Mouse (Mus musculus): ENCODE data around the gene Sstr4. TPM values are rescaled to one million over a fixed set of nuclear protein-coding genes. Genes with fewer than 3 reads are reported as not detected.

Sstr4 gene
- polyA plus RNA-seq, 2 experiments: not detected

- Histone ChIP-seq H3K36me3 (replicated peaks; ENCODE audit: control insufficient read depth, insufficient read depth, low read depth) (no peaks in the 10 kb centered on the region), H3K4me3 (ENCODE audit: insufficient read depth in 1 of 2, low read depth in 2 of 2, low read length in 2 of 2) (no peak overlapping the region), H3K4me2 (ENCODE audit: low read depth) (no peak overlapping the region), H3K27ac (no peak overlapping the region), H3K9me3 (ENCODE audit: control insufficient read depth, low read length) (no peaks in the 10 kb centered on the region), H3K4me1 (replicated peaks; ENCODE audit: control insufficient read depth in 2 of 2, insufficient read depth in 2 of 2, low read length in 1 of 2) (no peaks in the 10 kb centered on the region), H3K27me3 (ENCODE audit: control insufficient read depth, insufficient read depth, low read length) (peaks cover 13% of the 10 kb centered on the region), H3K9ac (replicated peaks) (no peak overlapping the region)
- ATAC-seq (ENCODE audit: insufficient read depth) (no peak), DNase-seq (ENCODE audit: low read depth in 3 of 3, low spot score in 3 of 3) (no peak)
- WGBS (ENCODE audit: insufficient replicate concordance): 51% methylated on average over 10 of the region's 10 CpGs
- TF ChIP-seq CTCF (IDR thresholded peaks at IDR 0.05; ENCODE audit: low read depth) (no peak), EP300 (IDR thresholded peaks at IDR 0.05; ENCODE audit: low read depth) (no peak)
These were observed 1.1 kb downstream of the Sstr4 start for GRCm38 (mm10) chr2:148396209-148396608.

DNA sequence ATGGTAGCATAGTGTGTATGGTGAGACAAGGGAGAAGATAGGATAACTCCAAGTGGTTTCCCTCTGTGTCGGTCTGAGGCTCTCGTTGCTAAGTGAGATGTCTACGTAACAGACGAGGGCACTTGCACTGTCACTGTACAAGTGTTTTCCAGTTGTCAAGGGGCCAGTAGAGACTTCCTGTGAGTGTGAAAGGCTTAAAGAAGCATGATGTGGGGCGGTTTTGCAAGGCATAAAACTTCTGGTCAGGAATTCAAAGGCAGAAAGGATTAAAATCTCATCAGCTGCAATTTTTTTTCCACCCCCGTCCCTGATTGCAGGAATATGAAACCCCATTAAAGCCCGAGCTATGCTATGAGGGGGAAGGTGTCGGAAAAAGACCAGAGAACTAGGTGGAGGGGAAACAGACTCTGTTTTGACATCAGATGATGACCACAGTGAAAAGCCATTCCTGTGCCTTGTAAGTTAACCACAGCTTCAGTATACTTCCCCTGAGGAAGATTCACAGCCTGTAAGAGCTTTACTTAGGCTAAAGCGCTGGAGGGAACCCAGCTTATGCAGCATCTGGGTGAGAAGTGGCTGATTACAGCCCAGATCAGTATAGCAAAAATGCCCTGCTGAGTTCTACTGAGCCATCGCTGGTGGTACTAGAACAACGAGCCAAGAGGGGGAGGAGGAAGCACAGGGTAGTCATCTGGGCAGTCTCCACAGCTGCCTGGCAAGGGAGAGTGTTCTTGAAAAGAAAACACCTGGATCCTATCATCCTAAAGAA is 2.1 kb downstream of the Sstr4 start:
- Histone ChIP-seq H3K4me3 (ENCODE audit: insufficient read depth in 1 of 2, low read depth in 2 of 2, low read length in 2 of 2) (no peak overlapping the region), H3K4me1 (replicated peaks; ENCODE audit: control insufficient read depth in 2 of 2, insufficient read depth in 2 of 2, low read length in 1 of 2) (no peaks in the 10 kb centered on the region), H3K9me3 (ENCODE audit: control insufficient read depth, low read length) (no peaks in the 10 kb centered on the region), H3K4me2 (ENCODE audit: low read depth) (no peak overlapping the region), H3K27me3 (ENCODE audit: control insufficient read depth, insufficient read depth, low read length) (peaks cover 13% of the 10 kb centered on the region), H3K9ac (replicated peaks) (no peak overlapping the region), H3K36me3 (replicated peaks; ENCODE audit: control insufficient read depth, insufficient read depth, low read depth) (no peaks in the 10 kb centered on the region), H3K27ac (no peak overlapping the region)
- WGBS (ENCODE audit: insufficient replicate concordance): 17% methylated on average over 11 of the region's 11 CpGs
- TF ChIP-seq EP300 (IDR thresholded peaks at IDR 0.05; ENCODE audit: low read depth) (no peak), CTCF (IDR thresholded peaks at IDR 0.05; ENCODE audit: low read depth) (no peak)
- ATAC-seq (ENCODE audit: insufficient read depth) (no peak), DNase-seq (ENCODE audit: low read depth in 3 of 3, low spot score in 3 of 3) (no peak)

- Histone ChIP-seq H3K9me3 (ENCODE audit: control insufficient read depth, low read length) (no peaks in the 10 kb centered on the region), H3K27me3 (ENCODE audit: control insufficient read depth, insufficient read depth, low read length) (peaks cover 13% of the 10 kb centered on the region), H3K4me2 (ENCODE audit: low read depth) (no peak overlapping the region), H3K27ac (no peak overlapping the region), H3K4me3 (ENCODE audit: insufficient read depth in 1 of 2, low read depth in 2 of 2, low read length in 2 of 2) (no peak overlapping the region), H3K9ac (replicated peaks) (no peak overlapping the region), H3K4me1 (replicated peaks; ENCODE audit: control insufficient read depth in 2 of 2, insufficient read depth in 2 of 2, low read length in 1 of 2) (no peaks in the 10 kb centered on the region), H3K36me3 (replicated peaks; ENCODE audit: control insufficient read depth, insufficient read depth, low read depth) (no peaks in the 10 kb centered on the region)
- WGBS (ENCODE audit: insufficient replicate concordance): 63% methylated on average over 1 of the region's 1 CpGs
- ATAC-seq (ENCODE audit: insufficient read depth): no peak
- DNase-seq (ENCODE audit: low read depth in 3 of 3, low spot score in 3 of 3): no peak
- TF ChIP-seq CTCF (IDR thresholded peaks at IDR 0.05; ENCODE audit: low read depth): no peak
- TF ChIP-seq EP300 (IDR thresholded peaks at IDR 0.05; ENCODE audit: low read depth): no peak
These were observed 2.6 kb downstream of the Sstr4 start for GRCm38 (mm10) chr2:148397784-148398100.

GRCm38 (mm10) chr2:148398901-148399685 is 3.9 kb downstream of the Sstr4 start:
- no peak overlapping the region for H3K4me2 ChIP-seq (ENCODE audit: low read depth)
- TF ChIP-seq EP300 (IDR thresholded peaks at IDR 0.05; ENCODE audit: low read depth) (no peak), CTCF (IDR thresholded peaks at IDR 0.05; ENCODE audit: low read depth) (no peak)
- H3K27me3 ChIP-seq (ENCODE audit: control insufficient read depth, insufficient read depth, low read length): peaks cover 13% of the 10 kb centered on the region
- H3K27ac ChIP-seq: no peak overlapping the region
- WGBS (ENCODE audit: insufficient replicate concordance): 67% methylated on average over 5 of the region's 5 CpGs
- no peak overlapping the region for H3K4me3 ChIP-seq (ENCODE audit: insufficient read depth in 1 of 2, low read depth in 2 of 2, low read length in 2 of 2)
- ATAC-seq (ENCODE audit: insufficient read depth): no peak
- no peaks in the 10 kb centered on the region for H3K9me3 ChIP-seq (ENCODE audit: control insufficient read depth, low read length)
- no peak overlapping the region for H3K9ac ChIP-seq (replicated peaks)
- DNase-seq (ENCODE audit: low read depth in 3 of 3, low spot score in 3 of 3): no peak
- no peaks in the 10 kb centered on the region for H3K36me3 ChIP-seq (replicated peaks; ENCODE audit: control insufficient read depth, insufficient read depth, low read depth)
- no peaks in the 10 kb centered on the region for H3K4me1 ChIP-seq (replicated peaks; ENCODE audit: control insufficient read depth in 2 of 2, insufficient read depth in 2 of 2, low read length in 1 of 2)

DNA sequence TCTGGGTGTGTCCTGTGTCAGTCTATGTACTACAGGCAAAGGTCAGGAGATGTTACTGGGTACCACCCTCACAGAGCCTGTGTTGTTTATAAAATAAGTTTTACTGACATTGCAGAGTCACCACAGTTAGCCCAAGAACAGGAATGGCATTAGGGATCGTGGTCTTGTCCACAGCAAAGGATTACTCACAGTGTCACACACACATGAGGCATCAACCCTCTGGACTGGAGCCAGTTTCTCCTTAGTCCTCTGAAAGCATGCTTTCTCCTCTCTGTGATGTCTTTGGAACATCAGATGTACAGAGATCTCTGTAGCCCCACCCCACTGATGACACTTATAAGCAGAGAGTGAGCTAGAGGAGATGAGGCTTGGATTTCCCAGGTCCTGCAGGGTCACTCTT is 7.1 kb downstream of the Sstr4 start:
- DNase-seq (ENCODE audit: low read depth in 3 of 3, low spot score in 3 of 3) (no peak), ATAC-seq (ENCODE audit: insufficient read depth) (no peak)
- Histone ChIP-seq H3K4me2 (ENCODE audit: low read depth) (no peak overlapping the region), H3K27ac (no peak overlapping the region), H3K27me3 (ENCODE audit: control insufficient read depth, insufficient read depth, low read length) (peaks cover 14% of the 10 kb centered on the region), H3K4me1 (replicated peaks; ENCODE audit: control insufficient read depth in 2 of 2, insufficient read depth in 2 of 2, low read length in 1 of 2) (no peaks in the 10 kb centered on the region), H3K9ac (replicated peaks) (no peak overlapping the region), H3K4me3 (ENCODE audit: insufficient read depth in 1 of 2, low read depth in 2 of 2, low read length in 2 of 2) (no peak overlapping the region), H3K36me3 (replicated peaks; ENCODE audit: control insufficient read depth, insufficient read depth, low read depth) (no peaks in the 10 kb centered on the region), H3K9me3 (ENCODE audit: control insufficient read depth, low read length) (no peaks in the 10 kb centered on the region)
- TF ChIP-seq EP300 (IDR thresholded peaks at IDR 0.05; ENCODE audit: low read depth): no peak
- TF ChIP-seq CTCF (IDR thresholded peaks at IDR 0.05; ENCODE audit: low read depth): no peak
- 61% methylated on average over 1 of the region's 1 CpGs for WGBS (ENCODE audit: insufficient replicate concordance)
